Mouse (Mus musculus) effector memory CD4-positive, alpha-beta T cell, adult 7 months (primary cell): ENCODE results near the gene Fut11. TPM values are rescaled to one million over a fixed set of nuclear protein-coding genes. Genes with fewer than 3 reads are reported as not detected.

Source experiments
- polyA plus RNA-seq: library from polyadenylated mRNA; unstranded; fragments of 100-300 nt; shearing (Covaris generic); gene quantifications from one replicate; pipeline ENCODE4 v1.2.1, GENCODE M21; 2017

Fut11 gene
- 9.4 TPM for polyA plus RNA-seq

GRCm38 (mm10) chr14:20694884-20695760 lies at the start of gene Fut11:
Gene Fut11 (plus strand): TSS chr14:20694968.

GRCm38 (mm10) chr14:20656361-20656760 lies 38.4 kb upstream of the Fut11 start, which contains the start of gene Myoz1:
Gene Myoz1 (minus strand): TSS chr14:20656540.

GRCm38 (mm10) chr14:20668154-20668810 lies 26.5 kb upstream of the Fut11 start, which contains the start of gene Synpo2l:
Gene Synpo2l (minus strand): TSS chr14:20668354.

GRCm38 (mm10) chr14:20674064-20674833 lies 20.5 kb upstream of the Fut11 start, which contains the start of gene Sec24c:
Gene Sec24c (plus strand): TSS chr14:20674308.

GRCm38 (mm10) chr14:20702741-20703381 lies 8.1 kb downstream of the Fut11 start, which contains the start of gene Chchd1:
Gene Chchd1 (plus strand): TSS chr14:20703006.

GRCm38 (mm10) chr14:20707201-20708190 lies 12.7 kb downstream of the Fut11 start, which contains the start of gene Zswim8:
Gene Zswim8 (plus strand): TSS chr14:20707552.

GRCm38 (mm10) chr14:20733952-20734774 lies 39.4 kb downstream of the Fut11 start, which contains the start of gene Ndst2:
Gene Ndst2 (minus strand): TSS chr14:20734562.

Other genes with a start within 250 kb of the Fut11 start
- 0.35 TPM for gene Cfap70, start 242.7 kb upstream of the Fut11 start, polyA plus RNA-seq
- 69.9 TPM for gene Anxa7, start 214.8 kb upstream of the Fut11 start, polyA plus RNA-seq
- 1.9 TPM for gene Mss51, start 198.1 kb upstream of the Fut11 start, polyA plus RNA-seq
- 21.1 TPM for gene Ppp3cb, start 148.4 kb upstream of the Fut11 start, polyA plus RNA-seq
- 2.1 TPM for gene Usp54, start 53.9 kb upstream of the Fut11 start, polyA plus RNA-seq
- 1.0 TPM for gene Myoz1, start 38.4 kb upstream of the Fut11 start, polyA plus RNA-seq
- gene Synpo2l, start 26.6 kb upstream of the Fut11 start, polyA plus RNA-seq: not detected
- 223 TPM for gene Sec24c, start 20.7 kb upstream of the Fut11 start, polyA plus RNA-seq
- 83.9 TPM for gene Chchd1, start 8.0 kb downstream of the Fut11 start, polyA plus RNA-seq
- 27.9 TPM for gene Zswim8, start 12.6 kb downstream of the Fut11 start, polyA plus RNA-seq
- 25.3 TPM for gene Ndst2, start 39.6 kb downstream of the Fut11 start, polyA plus RNA-seq
- gene Camk2g, start 99.1 kb downstream of the Fut11 start, polyA plus RNA-seq: 9.6 TPM
- gene Plau, start 141.7 kb downstream of the Fut11 start, polyA plus RNA-seq: not detected
- gene Vcl, start 234.4 kb downstream of the Fut11 start, polyA plus RNA-seq: 8.2 TPM